Mouse (Mus musculus): Measurements from ENCODE around the gene Bend6.

Bend6 gene

DNA sequence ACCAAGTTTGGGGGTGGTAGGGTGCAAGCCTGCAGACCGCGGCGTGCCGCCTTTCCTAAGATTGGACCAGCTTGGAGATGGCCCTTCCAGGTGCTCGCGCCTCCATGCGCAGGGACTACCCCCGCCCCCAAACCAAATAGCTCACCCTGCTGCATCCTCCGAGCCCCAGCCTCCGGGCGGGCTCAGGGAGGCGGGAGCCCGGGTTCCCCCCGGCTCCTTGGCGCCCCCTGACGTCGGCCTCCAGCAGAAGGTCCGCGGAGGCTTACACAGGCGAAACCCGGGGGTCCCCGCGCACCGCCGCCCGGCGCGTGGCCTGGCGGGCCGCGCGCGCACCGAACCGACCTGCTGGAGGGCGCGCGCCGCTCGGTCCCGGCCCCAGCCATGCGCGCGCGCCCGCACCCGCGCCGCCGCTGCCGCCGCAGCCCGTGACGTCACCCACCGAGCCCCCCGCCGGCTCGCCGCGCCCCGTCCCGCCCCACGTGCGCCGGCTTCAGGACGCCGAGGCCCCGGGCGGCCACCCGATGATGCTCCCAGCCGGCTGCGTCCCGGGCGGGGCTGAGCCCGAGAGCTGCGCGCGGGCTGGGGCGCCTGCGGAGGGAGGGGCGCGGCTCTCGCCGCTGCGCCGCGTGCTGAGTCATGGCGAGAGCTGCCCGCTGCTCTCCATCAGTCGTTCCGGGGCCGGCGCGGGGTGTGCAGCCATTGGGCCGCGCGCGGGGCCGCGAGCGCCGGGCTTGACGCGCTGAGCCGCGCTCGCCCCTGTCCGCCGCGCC, at the start of gene Bend6:
Gene Bend6 (minus strand): TSS at position 396 of the 770 bp plus-strand sequence.
- peak; percentile 71 for DNase-seq

DNA sequence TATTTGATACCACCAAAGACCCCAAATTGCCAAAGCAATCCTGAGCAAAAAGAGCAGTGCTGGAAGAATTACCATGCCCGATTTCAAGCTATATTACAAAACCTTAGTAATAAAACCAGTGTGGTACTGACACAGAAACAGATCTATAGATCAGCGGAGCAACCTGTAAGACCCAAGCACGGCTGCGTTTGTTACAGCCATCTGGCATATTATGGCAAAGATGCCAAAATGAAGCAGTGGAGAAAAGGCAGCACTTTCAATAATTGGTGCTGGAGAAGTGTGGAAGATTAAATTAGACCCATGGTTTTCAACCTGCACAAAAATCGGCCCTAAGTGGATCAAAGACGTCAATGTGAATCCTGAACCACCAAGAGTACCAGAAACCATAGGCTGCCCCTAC, 48.0 kb upstream of the Bend6 start:
- DNase-seq: no peak

DNA sequence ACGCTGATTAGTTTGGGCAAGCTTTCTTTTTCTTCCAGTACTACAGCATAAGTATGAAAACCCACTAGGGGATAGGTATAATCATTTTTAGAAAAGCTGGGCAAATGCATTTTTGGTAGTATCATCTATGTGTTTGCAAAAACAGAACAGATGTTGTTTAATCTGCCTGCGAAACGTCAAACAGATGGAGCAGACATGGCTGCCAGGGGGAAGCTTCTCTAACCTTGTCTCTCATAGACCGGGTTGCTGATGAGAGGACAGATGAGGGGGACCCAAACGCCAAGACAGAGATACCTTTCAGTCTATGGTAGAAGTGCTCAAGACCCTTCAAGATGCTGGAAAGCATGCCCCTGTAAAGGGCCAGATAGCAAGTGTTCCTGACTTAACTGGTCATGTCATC, 40.9 kb upstream of the Bend6 start:
- DNase-seq: no peak

DNA sequence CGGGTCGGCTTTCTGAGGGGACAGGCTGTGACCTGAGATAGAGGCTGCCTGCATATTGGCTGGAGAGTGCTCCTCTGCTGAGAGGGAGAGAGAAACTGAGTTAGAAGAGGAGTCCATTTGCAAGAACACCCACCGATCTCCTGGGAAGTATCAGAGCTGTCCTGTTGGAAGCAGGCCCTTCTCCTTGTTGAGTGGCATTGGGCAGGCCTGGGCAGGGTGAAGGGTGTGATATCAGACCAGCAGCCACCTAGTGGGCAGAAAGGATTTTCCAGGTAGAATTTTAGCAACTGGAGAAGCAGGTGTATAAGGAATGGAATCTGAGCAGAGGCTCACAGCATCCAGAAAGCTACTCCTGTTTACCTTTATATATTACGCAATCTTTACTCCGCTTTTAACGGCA, 40.2 kb upstream of the Bend6 start:
- no peak for DNase-seq

DNA sequence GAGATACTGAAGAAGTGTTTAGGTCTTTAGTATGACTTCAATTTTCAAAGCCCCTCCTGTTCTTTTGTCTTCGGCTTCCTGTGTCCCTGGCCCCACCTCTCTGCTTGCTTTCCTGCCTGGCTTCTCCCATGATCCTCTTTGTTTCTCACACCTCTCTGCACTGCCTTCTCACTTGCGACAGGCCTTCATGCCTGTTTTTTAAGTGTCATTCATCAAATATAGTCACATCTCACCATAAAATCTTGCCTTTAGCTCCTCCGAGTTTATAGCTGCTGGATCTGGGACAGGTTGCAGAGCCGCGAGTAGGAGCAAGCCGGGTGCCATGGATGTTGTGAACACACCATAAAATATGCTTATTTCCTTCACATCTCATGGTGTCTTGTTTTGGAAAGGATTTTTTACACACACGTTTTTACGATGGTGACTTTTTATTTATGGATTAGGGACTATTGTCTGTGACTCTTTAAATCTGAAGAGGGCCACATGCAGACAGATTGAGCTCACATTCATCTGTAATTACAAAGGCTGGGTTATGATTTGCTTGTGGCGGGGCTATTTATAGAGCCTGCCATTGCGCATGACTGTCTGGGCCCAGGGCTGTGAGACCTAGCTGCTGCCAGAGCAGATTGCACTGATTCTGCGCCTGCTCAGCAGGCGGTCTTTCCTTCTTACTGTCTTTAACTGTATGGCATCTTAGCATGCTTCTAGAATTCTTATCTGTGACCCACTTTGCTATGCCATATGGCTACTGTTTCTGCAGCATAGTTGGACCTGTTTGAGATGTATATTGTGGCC, 39.2 kb upstream of the Bend6 start:
- peak; percentile 54 for DNase-seq

DNA sequence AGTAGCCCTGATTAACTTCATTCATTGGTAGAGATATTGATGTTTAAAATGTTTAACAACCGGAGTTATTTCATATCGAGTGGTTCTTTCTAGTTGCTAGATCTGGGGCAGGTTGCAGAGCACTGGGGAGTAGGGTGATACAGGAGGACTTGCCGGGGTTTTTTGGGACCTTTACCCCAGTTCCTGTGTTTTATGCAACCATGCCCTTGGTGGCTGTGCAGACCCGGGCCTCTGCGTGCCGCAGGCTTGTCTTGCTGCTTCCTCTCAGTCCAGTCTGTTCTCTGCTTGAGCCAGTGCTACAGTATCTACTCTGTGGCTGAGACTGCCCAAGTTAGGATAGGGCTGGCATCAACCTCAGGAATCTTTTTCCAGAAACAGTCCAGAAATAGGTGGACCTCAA, 38.1 kb upstream of the Bend6 start:
- no peak for DNase-seq

DNA sequence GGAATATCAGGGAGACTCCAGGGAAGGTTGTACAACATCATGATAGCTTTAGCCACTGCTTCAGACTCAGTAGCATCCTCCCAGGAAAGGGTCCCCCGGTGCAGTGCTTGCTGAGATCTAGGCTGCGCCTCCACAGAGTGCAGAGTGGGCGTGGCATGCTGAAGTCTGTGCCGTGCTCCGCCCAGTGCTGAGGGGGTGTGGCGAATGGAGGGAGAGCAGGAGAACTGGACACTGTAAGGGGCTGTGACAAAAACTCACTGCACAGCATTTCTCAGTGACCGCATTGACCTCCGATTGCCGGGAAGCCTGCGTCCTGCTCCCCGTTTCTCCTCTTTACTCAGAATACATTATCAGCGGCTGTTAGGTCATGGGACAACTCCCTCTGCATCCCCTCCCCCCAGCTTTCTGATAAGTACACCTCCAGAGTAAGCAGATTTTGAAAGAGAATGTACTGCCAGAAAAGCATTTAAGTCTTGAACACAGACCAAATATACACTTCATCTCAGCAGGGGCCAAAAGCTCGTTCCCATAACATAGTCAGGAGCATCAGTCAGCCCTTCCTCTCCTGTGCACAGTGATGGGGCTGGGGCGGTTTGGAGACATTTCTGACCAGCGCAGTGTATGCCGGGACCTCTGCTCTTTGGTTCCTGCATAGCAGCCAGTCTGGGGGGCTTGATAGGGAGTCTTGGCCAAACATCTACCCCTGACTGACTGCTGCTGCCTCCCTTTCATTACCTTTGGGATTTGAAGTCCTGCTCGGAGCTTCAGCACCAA, 37.5 kb upstream of the Bend6 start:
- DNase-seq: peak; percentile 63

DNA sequence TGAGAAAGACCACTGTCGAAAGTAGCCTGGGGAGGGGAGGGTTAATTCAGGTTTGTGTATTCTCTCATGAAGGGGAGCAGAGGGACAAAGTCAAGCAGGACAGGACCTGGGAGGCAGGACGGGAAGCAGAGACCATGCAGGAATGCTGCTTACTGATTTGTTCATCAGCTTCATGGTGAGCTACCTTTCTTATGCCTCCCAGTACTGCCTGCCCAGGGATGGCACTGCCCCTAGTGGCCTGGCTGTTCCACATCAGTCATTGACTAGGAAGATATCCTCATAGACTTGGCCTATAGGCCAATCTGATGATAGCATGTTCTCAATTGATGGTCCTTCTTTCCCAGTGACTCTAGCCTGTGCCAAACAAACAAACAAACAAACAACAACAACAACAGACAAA, 36.3 kb upstream of the Bend6 start:
- no peak for DNase-seq

DNA sequence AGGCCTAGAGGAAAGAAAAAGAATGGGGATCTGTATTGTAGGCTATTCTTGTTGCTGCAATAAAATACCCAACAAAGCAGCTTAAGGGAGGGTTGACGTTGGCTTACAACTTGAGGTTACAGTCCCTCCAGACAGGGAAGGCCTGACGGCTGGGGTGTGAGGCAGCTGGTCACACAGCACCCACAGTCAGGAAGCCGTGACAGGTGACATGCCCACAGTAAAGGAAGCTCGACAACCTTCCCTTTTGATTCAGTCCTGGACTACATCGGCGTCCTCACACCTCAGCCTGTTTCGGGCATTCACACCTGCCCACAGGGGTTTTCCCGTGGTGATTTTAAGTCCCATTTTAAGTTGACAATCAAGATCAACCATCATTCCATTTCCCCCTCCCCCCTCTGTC, 35.0 kb upstream of the Bend6 start:
- no peak for DNase-seq

DNA sequence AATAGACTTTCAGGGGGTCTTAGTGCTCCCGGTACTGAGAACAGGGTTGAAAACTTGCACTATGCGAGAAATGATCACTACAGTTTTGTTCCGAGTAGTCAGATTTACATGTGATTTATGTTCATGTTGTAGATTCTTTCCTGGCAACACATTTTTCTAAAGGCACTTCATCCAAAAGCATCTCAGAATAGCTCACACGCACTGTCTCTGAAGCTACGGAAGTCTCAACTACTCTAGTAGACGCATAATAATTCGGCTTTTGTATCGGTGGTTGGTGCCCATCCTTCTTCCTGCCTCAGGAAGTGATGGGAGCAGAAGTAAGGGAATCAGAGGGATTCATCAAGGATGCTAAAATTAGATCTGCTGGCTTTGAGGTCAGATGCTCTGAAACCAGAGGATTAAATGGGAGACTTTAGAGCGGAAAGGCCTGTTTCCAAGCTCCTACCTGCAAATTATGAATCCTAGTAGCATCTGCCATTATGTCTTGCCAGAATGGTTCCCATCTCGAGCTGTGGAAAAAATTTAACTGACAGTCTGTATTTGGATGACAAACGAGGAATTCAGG, 32.8 kb upstream of the Bend6 start:
- no peak for DNase-seq

DNA sequence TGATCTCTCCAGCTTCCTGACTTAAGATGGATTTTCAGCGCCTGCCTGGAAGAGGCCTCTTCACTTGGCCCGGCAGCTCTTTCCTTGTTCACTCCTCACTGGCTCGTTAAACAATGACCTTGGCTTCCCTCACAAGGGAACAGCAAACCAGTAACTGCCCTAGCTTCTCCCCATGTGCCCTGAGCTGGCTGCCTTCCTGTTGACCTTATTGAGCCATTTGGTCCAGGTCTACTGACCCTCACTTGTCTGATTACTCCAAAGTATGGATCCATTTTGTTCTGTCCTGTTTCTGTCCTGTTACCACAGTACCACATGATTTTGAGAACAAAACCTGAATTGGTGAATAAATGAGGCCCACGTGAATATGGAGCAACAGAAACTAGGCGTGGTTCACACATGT, 32.2 kb upstream of the Bend6 start:
- no peak for DNase-seq

DNA sequence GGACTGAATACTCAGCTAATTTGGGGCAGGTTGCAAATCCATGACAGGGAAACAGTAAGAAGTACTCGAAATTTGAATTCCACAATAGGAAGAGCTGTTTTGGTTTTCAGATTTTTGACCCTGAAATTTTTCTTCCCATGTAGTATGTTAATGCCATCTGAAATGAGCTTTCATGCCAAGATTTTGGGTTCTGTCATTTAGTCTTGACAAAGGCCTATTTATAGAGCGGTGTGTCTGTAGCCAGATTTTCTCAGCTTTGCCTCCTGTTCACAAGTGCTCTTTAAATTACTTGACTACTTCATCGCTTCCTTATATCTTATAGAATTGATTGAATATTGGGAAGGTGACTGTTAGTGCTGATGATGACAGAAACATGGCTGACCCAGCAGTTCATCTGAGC, 28.3 kb upstream of the Bend6 start:
- DNase-seq: no peak

DNA sequence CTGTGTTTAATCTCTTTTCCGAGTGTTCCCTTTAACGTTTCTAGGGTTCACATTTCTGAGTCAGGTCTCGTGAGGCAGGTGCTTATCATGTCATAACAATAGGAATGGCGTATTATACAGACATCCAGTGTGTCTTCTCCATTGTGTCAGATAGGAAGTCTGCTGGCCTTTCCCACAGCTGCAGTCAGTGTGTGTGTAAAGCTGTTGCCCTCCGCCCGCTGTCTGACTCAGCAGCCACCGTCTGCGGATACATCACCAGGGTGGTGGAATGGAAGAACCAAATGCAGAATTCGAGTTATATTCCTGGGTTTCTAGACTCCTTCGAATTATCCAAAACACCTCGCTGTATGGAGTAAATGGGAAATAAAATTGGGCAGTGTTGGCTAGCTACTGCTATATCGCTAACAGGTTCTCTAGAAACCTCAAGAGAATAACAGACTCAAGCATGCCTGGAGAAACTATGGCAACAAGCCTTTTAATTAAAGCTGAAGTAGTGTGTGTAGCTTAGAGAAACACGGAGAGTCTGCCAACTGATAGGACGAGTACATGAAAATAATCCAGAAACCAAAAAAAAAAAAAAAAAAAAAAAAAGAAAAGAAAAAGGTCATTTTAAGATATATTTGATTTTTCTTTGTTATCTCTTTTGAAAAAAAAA, 25.4 kb upstream of the Bend6 start:
- no peak for DNase-seq

DNA sequence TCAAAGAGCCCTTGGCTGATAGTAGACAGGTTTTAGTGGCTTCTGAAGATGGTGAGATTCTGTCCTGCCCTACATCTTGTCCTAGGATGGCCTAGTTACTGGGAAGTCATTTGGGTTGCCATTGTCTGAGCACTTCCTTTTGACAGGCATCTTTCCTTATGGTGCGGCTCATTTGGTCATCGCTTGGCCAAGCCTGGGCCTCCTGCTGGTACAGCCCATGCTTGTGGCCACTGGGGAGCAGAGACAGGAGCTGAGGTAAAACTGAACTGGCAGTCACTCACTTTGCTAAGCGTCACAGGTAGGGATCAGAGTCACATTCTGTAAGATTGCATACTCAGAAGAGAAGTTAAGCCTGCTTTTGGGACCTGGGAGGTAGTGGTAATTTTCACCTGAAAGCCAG, 24.6 kb upstream of the Bend6 start:
- DNase-seq: no peak

DNA sequence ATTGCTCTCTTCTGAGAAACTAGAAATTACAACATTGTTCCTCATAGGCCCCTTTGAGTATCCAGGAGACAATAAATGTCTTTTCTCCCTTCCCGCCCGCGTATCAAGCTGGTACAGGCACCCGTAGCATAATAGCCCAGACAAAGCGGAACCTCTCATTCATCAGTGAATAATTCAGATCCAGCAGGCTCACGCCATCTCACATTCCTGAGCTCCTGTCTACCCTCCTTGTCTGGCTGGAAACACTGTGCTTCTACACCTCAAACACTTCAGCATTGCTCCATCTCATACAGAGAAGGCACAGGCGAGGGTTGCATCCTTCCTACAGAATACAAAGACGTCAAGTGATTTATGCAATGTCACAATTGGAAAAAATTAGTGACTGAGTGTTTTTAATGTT, 24.2 kb upstream of the Bend6 start:
- DNase-seq: no peak

DNA sequence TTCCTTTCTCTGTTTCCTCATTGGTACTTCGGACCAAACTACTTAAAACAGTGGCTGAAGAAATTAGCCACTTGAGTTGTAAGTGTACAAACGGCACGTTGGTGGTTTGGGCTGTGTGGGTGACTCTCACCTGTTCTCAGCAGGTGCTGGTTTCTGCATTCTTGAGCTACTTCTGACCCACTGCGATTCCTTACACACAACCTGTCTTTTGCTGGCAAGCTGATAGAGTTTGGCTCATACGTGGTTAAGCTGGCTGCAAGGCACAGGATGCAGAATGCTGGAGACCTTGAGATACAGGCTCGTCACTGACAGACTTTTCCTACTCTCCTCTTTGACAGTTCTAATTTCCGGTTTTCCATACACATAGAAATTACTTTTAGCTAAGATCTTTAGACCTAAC, 19.9 kb upstream of the Bend6 start:
- DNase-seq: no peak

DNA sequence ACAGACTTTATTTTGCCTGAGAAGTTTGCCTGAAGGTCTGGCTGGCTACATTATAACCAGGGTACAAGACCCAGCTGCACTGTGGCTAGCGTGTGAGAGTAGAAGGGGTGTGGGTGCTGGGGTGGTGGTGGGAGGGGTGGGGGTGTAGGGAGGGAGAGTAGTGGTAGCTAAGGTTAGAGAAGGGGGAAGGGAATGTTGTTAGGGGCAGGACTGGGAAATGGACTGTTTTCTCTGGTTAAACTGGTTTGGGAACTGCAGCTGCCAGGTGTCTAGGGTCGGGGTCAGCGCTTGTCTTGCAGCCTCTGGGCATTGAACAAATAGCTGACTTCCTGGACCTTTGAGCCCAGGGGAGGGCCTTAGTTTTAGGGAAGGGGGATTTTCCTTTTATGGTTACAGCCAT, 17.7 kb upstream of the Bend6 start:
- no peak for DNase-seq

DNA sequence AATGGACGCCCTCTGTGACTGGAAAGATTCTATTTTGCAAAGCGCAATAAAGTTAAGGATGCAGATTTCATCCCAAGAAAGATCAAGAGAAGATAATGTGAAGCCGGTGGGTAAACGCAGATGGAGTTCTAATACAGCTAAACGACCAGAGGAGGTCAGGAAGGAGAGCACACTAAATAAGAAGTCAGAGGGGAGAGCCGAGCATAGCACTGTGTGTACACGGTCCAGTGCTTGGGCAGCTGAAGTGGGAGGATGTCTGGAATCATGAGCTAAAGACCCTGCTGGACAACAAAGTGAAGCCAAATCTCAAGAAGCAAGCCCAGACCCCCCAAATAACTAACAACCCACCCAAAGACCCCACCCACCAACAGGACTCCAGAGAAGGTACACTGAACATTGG, 15.4 kb upstream of the Bend6 start:
- no peak for DNase-seq

DNA sequence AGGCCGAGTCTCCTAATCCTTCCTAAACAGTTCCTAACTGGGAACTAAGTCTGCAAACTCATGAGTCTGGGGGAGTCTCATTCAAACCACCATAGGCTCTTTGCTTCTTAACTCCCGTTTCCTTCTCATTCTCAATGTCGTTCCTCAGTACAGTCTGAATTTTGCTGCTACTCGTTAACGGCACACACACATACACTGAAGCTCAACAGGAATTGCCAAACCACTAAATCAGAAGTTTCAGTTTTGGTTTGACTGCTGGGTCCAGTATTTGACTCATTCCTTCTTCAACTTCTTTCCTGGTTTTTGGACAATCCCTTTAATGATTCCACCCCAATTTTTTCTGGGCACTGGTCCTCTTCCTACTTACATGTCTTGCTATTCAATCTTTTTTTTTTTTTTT, 8.9 kb upstream of the Bend6 start:
- DNase-seq: no peak

DNA sequence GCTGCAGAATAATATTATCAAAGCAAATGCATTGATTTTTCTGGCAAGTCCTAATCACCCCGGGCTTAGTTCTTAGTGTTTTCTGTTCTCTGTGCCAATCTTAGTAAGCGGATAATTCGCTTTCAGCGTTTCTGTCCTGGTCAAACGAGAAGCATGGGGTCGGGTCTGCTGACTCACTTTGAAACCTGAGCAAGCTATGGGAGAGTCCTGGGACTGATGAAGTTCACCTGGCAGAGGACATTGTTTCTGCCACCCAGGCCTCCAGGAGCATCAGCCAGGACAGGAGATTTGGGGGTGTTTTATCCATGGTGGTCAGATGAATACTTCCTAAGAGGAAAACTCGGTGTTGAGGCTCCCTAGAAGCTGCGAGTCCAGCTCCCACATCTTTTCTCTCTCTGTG, 4.0 kb upstream of the Bend6 start:
- no peak for DNase-seq

DNA sequence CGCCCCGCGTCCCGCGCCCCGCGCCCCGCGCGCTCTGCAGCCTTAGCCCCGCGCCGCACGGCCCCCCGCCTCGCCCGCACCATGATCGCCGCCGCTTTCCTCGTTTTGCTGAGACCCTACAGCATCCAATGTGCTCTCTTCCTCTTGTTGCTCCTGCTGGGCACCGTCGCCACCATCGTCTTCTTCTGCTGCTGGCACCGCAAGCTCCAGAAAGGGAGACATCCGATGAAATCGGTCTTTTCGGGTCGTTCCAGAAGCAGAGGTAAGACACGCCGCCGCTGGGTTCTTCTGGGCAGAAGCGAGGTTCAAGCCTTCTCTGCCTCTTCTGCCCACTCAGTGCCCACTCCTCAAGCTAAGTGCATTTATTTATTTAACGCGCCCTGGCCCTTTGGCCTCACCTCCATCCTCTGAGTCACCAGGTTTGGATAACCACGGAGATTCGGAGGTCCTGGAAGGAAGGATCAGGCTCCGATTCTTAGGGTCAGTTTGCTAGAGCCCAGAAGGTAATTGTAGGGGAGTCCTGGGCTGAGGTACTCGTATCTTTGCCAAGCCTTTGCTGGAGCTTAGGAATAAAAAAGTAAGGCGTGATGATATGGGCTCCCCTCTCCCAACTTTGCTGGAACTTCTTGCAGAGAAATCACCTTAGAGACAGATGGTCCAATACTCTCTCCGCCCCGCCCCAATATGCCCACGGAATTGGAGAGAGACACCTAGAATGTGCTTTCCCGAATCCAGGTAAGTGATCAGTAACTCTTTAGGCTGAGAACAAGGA, 761 bp upstream of the Bend6 start, which contains the start of gene Dst:
Gene Dst (plus strand): TSS at position 35 of the 772 bp plus-strand sequence.
- no peak for DNase-seq

DNA sequence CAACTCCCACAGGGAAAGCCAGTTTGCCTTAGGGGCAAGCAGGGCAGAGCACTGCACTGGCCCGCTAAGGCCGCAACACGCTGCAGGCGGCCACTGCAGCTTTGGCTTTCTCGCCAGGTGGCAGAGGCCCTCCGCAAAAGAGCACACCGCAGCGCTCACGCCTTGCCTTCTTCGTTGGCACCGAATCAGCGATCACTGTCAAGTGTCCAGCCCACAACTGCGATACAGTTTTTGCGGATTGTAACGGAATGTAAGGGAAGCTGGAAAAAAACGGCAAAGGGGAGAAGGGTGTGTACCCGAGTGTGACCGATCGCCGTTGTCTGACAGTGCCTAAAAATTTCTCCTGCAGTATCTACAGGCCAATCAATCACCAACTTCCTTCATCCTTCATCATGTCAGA, 689 bp downstream of the Bend6 start:
- peak; percentile 13 for DNase-seq

Data from kidney, postnatal 10 days (tissue).